Mouse (Mus musculus) liver, embryonic 14.5 days (tissue): ENCODE measurements around the gene Heatr4.

Source experiments
- CTCF ChIP-seq: IDR thresholded peaks from 2 replicates; pipeline ENCODE4 v1.5.1; 2016; ENCODE audit warnings: antibody characterized with exemption, low read depth, control low read depth
- EP300 ChIP-seq: IDR thresholded peaks from 2 replicates; pipeline ENCODE4 v1.6.1; 2016; ENCODE audit warnings: antibody characterized with exemption, low read depth

DNA sequence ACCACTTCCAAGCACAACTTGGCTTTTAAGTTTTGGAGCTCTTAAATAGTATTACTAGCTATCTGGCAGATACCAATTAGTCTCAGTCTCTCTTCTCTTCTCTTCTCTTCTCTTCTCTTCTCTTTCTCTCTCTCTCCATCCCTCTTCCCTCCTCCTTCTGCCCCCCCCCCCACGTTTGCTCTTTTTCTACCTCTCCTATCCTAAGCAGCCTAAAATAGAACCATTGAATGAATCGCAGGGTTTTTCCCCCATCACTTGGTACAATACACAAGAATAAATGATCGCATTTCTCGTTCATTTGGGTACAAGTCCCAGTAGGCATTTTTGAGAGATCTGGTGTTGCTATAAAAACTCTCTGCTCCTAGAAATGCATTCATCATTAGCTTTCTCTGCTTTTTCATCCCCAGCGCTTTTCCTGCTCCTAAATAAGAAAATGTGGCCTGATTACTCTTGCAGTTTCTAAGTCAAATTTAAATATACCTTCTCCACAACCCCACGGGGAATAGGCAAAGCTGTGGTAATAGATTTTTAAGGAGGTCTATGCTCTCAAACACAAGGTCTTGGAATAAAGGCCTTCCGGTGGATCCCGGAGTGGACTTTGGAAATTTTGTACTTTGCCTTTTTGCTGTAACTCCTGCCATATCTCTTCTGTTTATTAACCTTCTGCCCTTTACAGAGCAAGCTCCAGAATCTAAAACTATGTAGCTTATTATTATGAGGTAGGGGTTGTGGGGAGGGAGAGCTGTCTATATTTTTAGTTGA lies 61.7 kb downstream of the Heatr4 start:
- no peak for TF ChIP-seq CTCF
- no peak for TF ChIP-seq EP300
